Mouse (Mus musculus): ENCODE measurements at regions not wholly inside any gene's neighbourhood (a gene's known extent, or its start where the extent isn't known, plus 50 kb on each side); places are given as distances from the start of the nearest gene placed in this dataset.

- no peak overlapping the region for H3K4me2 ChIP-seq (replicated peaks)
- H3K9ac ChIP-seq = no peak overlapping the region
- no peaks in the 10 kb centered on the region for H3K27me3 ChIP-seq
- H3K4me1 ChIP-seq = peaks cover 23% of the 10 kb centered on the region
- no peak overlapping the region for H3K27ac ChIP-seq
- no peak overlapping the region for H3K4me3 ChIP-seq
- H3K36me3 ChIP-seq = peaks cover 11% of the 10 kb centered on the region; the same call in 1 of the 2 replicates
- WGBS = 78% methylated on average over 4 of the region's 4 CpGs
- H3K9me3 ChIP-seq = no peaks in the 10 kb centered on the region
- no peak for ATAC-seq (ENCODE audit: insufficient number of reproducible peaks, insufficient read depth, low FRiP score, low TSS enrichment)
Observed at GRCm38 (mm10) chr1:137926326-137926725, 249.2 kb downstream of the Ptprc start.

DNA sequence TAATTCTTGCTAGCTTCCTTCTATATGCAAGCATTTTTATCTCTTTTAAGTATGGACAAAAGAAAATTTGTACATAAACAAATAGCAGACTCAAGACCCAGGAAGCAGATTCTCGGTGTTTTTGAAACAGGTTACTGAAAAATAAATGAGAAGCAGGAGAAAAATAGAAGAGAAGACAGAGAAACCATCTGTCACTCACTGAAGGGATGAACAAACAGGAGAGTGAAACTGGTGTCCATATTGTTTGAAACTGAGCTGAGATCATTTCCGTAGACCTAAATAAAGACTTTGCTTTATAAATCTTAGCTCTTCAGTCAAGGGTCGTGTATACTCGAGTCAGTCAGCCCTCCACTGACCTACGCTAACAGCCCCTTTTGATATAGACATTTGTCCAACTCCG is 251.4 kb downstream of the Ptprc start:
- H3K4me2 ChIP-seq (replicated peaks) = no peak overlapping the region
- WGBS = 88% methylated on average over 6 of the region's 6 CpGs
- H3K27ac ChIP-seq = no peak overlapping the region
- no peaks in the 10 kb centered on the region for H3K9me3 ChIP-seq
- no peak for ATAC-seq (ENCODE audit: insufficient number of reproducible peaks, insufficient read depth, low FRiP score, low TSS enrichment)
- H3K36me3 ChIP-seq = 0 out of 2 replicates have a peak, but pooled peaks cover 8% of the 10 kb centered on the region
- H3K9ac ChIP-seq = no peak overlapping the region
- H3K27me3 ChIP-seq = no peaks in the 10 kb centered on the region
- no peak overlapping the region for H3K4me3 ChIP-seq
- H3K4me1 ChIP-seq = peaks cover 23% of the 10 kb centered on the region

DNA sequence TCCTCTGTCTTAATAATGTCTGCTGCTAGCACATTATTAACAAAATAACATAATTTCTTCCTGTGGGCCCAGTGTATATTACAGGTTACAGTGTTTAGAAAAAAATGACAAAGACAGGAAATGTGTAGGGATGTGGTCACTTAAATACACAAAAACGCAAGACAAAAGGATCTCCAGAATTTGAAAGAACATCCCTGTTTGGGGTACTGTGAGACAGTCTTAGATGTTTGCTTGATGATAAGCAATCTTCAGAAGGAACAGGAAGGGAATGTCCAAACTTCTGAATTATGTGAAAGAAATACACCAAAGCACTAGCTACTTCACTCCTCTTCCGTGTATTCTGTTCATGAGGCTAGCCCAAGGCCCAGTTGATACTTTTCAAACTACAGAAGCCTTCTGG is 251.8 kb downstream of the Ptprc start:
- H3K27me3 ChIP-seq = no peaks in the 10 kb centered on the region

GRCm38 (mm10) chr1:137922769-137923168 is 252.7 kb downstream of the Ptprc start:
- H3K9ac ChIP-seq = no peak overlapping the region
- no peaks in the 10 kb centered on the region for H3K9me3 ChIP-seq
- H3K4me2 ChIP-seq (replicated peaks) = no peak overlapping the region
- no peak for ATAC-seq (ENCODE audit: insufficient number of reproducible peaks, insufficient read depth, low FRiP score, low TSS enrichment)
- H3K4me3 ChIP-seq = no peak overlapping the region
- H3K4me1 ChIP-seq = peaks cover 16% of the 10 kb centered on the region
- WGBS = 94% methylated on average over 7 of the region's 7 CpGs
- H3K36me3 ChIP-seq = 0 out of 2 replicates have a peak, but pooled peaks cover 8% of the 10 kb centered on the region
- no peak overlapping the region for H3K27ac ChIP-seq
- no peaks in the 10 kb centered on the region for H3K27me3 ChIP-seq

More for the DNA sequence above, 251.8 kb downstream of the Ptprc start:
- H3K27ac ChIP-seq = no peak overlapping the region
- H3K4me1 ChIP-seq = peaks cover 23% of the 10 kb centered on the region
- H3K4me3 ChIP-seq = no peak overlapping the region
- H3K9ac ChIP-seq = no peak overlapping the region
- 0 out of 2 replicates have a peak, but pooled peaks cover 8% of the 10 kb centered on the region for H3K36me3 ChIP-seq
- no peak for ATAC-seq (ENCODE audit: insufficient number of reproducible peaks, insufficient read depth, low FRiP score, low TSS enrichment)
- WGBS = 80% methylated on average over 2 of the region's 2 CpGs
- H3K9me3 ChIP-seq = no peaks in the 10 kb centered on the region
- H3K4me2 ChIP-seq (replicated peaks) = no peak overlapping the region

GRCm38 (mm10) chr1:137921592-137921991 is 253.9 kb downstream of the Ptprc start:
- Histone ChIP-seq H3K4me1 (peaks cover 5% of the 10 kb centered on the region; the same call in 1 of the 2 replicates), H3K4me2 (replicated peaks) (no peak overlapping the region), H3K9ac (no peak overlapping the region), H3K36me3 (0 out of 2 replicates have a peak, but pooled peaks cover 8% of the 10 kb centered on the region), H3K4me3 (no peak overlapping the region), H3K9me3 (no peaks in the 10 kb centered on the region), H3K27ac (no peak overlapping the region), H3K27me3 (no peaks in the 10 kb centered on the region)
- no peak for ATAC-seq (ENCODE audit: insufficient number of reproducible peaks, insufficient read depth, low FRiP score, low TSS enrichment)
- WGBS = 76% methylated on average over 2 of the region's 2 CpGs

DNA sequence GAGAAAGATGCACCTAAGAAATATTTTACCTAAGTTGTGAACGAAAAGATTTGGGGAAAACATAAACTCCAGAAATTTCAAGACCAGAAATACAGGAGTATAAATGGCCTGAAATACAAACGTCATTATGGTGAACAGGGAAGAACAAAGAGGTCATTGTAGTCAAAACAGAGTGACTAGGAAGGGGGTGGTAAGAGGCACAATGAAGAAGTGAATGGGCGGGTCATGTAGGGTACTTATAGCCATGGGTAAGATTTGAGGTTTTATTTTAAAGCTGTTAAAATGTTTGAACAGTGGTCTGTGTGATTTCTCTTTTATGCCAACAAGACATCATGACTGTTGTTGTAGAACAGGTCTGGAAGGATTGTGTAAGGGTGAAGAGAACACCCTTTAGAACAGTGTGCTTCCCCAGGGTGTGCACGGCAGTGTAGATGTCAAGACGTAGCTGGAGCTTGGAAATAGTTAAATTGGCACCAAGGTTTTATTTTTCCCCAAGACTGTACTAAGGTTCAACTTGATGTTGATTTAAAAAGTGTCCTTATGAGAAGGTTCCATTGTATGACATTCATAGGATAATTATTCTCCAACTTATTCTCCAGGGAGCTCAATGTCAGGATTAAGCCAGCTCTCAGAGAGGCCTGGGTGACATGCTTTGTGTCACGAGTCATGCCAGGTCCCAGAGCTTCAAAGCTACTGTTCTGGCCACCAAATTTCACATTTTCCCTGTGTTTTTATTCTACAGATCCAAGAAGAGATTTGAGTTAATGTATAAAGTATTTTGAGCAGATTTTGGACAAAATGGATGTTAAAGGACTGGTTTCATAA is 255.6 kb downstream of the Ptprc start:
- 57% methylated on average over 6 of the region's 6 CpGs for WGBS
- Histone ChIP-seq H3K36me3 (0 out of 2 replicates have a peak, but pooled peaks cover 8% of the 10 kb centered on the region), H3K4me3 (no peak overlapping the region), H3K4me2 (replicated peaks) (no peak overlapping the region), H3K27ac (no peak overlapping the region), H3K9ac (no peak overlapping the region), H3K9me3 (no peaks in the 10 kb centered on the region), H3K4me1 (no peaks in the 10 kb centered on the region), H3K27me3 (no peaks in the 10 kb centered on the region)
- ATAC-seq (ENCODE audit: insufficient number of reproducible peaks, insufficient read depth, low FRiP score, low TSS enrichment) = no peak

GRCm38 (mm10) chr1:137917449-137917848 is 258.1 kb downstream of the Ptprc start:
- 0 out of 2 replicates have a peak, but pooled peaks cover 8% of the 10 kb centered on the region for H3K36me3 ChIP-seq

DNA sequence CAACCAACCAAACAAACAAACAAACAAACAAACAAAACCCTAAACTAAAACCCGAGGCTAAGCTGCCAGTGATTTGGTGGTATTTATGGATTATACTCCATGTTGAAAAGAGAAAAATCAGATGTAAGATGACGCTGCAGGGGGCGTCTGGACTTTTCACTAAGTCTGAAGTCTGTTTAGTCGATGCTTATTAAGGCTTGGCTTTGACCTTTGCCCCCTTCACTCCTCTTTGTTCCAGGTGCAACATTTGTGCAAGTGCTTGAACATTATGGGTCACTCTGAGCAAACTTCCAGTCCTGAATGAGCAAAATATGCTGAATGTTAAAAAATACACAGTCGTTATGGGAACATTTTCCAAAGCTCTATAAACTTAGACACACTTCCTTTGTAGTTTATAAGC is 268.6 kb downstream of the Ptprc start:
- Histone ChIP-seq H3K4me1 (peaks cover 23% of the 10 kb centered on the region; the same call in 1 of the 2 replicates), H3K36me3 (no peaks in the 10 kb centered on the region), H3K27ac (no peak overlapping the region), H3K9me3 (no peaks in the 10 kb centered on the region), H3K27me3 (no peaks in the 10 kb centered on the region), H3K4me2 (replicated peaks) (no peak overlapping the region), H3K4me3 (no peak overlapping the region), H3K9ac (no peak overlapping the region)
- WGBS = 37% methylated on average over 5 of the region's 5 CpGs
- no peak for ATAC-seq (ENCODE audit: insufficient number of reproducible peaks, insufficient read depth, low FRiP score, low TSS enrichment)

More at GRCm38 (mm10) chr1:137917449-137917848, 258.1 kb downstream of the Ptprc start:
- Histone ChIP-seq H3K9me3 (no peaks in the 10 kb centered on the region), H3K27ac (no peak overlapping the region), H3K4me3 (no peak overlapping the region), H3K9ac (no peak overlapping the region), H3K4me1 (no peaks in the 10 kb centered on the region), H3K27me3 (no peaks in the 10 kb centered on the region), H3K4me2 (replicated peaks) (no peak overlapping the region)
- WGBS = 94% methylated on average over 1 of the region's 1 CpGs
- ATAC-seq (ENCODE audit: insufficient number of reproducible peaks, insufficient read depth, low FRiP score, low TSS enrichment) = no peak

DNA sequence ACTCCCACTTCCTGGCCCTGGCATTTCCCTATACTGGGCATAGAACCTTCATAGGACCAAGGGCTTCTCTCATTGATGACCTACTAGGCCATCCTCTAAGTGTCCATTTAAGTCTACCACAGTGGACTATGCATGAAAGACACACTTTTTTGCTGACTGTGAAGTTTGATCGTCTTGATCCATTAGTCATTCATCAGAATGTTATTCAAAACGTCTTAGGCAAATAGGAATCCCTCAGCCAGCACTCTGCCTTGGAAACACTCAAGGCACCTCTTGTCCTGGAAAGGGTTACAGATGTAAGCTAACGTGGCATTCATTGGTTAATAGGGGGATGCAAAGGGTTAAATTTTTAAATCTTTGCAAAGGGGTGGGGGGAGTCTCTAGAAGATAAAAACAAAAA is 269.0 kb downstream of the Ptprc start:
- H3K4me3 ChIP-seq = no peak overlapping the region
- no peak overlapping the region for H3K4me2 ChIP-seq (replicated peaks)
- no peaks in the 10 kb centered on the region for H3K27me3 ChIP-seq
- no peaks in the 10 kb centered on the region for H3K36me3 ChIP-seq
- no peak overlapping the region for H3K9ac ChIP-seq
- H3K9me3 ChIP-seq = no peaks in the 10 kb centered on the region
- no peak overlapping the region for H3K27ac ChIP-seq
- no peak for ATAC-seq (ENCODE audit: insufficient number of reproducible peaks, insufficient read depth, low FRiP score, low TSS enrichment)
- H3K4me1 ChIP-seq = peaks cover 23% of the 10 kb centered on the region; the same call in 1 of the 2 replicates
- WGBS = 39% methylated on average over 3 of the region's 3 CpGs

- WGBS = 70% methylated on average over 5 of the region's 5 CpGs
Observed at GRCm38 (mm10) chr1:137905566-137905965, 269.9 kb downstream of the Ptprc start.

DNA sequence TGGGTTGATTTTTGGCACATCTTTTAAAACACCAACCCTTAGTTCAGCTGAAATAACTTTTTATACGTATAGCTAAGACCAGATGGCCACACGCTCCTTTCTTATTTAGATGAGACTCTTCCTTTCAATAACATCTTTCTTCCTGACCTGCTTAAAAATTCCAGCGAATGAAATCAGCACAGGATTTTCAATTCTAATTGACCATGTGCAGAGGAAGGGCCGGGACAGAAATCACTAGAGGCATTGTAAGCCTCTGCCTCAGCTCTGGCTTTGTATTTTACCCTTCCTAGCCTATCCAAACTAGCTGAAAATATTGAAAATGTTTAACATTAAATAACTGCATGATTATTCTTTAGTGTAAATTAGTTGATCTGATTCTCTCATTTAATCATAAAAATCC is 272.2 kb downstream of the Ptprc start:
- no peak for ATAC-seq (ENCODE audit: insufficient number of reproducible peaks, insufficient read depth, low FRiP score, low TSS enrichment)
- H3K9ac ChIP-seq = no peak overlapping the region

More at GRCm38 (mm10) chr1:137905566-137905965, 269.9 kb downstream of the Ptprc start:
- Histone ChIP-seq H3K4me3 (no peak overlapping the region), H3K9me3 (no peaks in the 10 kb centered on the region), H3K36me3 (no peaks in the 10 kb centered on the region), H3K9ac (no peak overlapping the region), H3K27ac (no peak overlapping the region), H3K4me2 (replicated peaks) (0 out of 2 replicates have a peak overlapping the region, but pooled peaks have one; percentile 1), H3K27me3 (no peaks in the 10 kb centered on the region), H3K4me1 (peaks cover 23% of the 10 kb centered on the region; the same call in 1 of the 2 replicates)
- no peak for ATAC-seq (ENCODE audit: insufficient number of reproducible peaks, insufficient read depth, low FRiP score, low TSS enrichment)

DNA sequence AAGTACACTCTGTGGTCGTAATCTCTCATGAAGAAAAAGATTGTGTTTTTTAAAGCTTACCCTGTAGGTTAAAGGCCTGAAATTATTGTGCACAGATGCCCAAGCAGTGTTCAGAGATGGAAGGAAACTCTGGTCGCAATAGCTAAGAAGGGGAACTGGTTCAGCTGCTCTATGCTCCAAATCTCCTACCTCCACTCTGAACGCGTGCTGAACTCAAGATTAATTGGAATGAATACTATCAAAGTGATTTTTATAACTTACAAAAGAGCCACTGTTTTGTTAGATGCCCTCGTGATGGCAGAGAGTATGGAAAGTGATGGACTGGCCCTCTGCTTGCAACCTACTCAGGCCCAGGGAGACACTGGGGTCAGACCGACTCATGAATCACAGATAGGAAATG is 272.6 kb downstream of the Ptprc start:
- no peaks in the 10 kb centered on the region for H3K27me3 ChIP-seq
- peaks cover 23% of the 10 kb centered on the region; the same call in 1 of the 2 replicates for H3K4me1 ChIP-seq
- no peak for ATAC-seq (ENCODE audit: insufficient number of reproducible peaks, insufficient read depth, low FRiP score, low TSS enrichment)
- H3K36me3 ChIP-seq = no peaks in the 10 kb centered on the region
- no peak overlapping the region for H3K9ac ChIP-seq
- WGBS = 48% methylated on average over 6 of the region's 6 CpGs
- H3K4me2 ChIP-seq (replicated peaks) = peak overlapping the region; percentile 54
- H3K4me3 ChIP-seq = peak overlapping the region; percentile 14; the same call in 1 of the 2 replicates
- H3K27ac ChIP-seq = no peak overlapping the region
- no peaks in the 10 kb centered on the region for H3K9me3 ChIP-seq

More for the DNA sequence above, 272.2 kb downstream of the Ptprc start:
- Histone ChIP-seq H3K4me3 (no peak overlapping the region), H3K4me2 (replicated peaks) (peak overlapping the region; percentile 37), H3K27me3 (no peaks in the 10 kb centered on the region), H3K4me1 (peaks cover 23% of the 10 kb centered on the region; the same call in 1 of the 2 replicates), H3K9me3 (no peaks in the 10 kb centered on the region), H3K27ac (no peak overlapping the region), H3K36me3 (no peaks in the 10 kb centered on the region)
- 25% methylated on average over 4 of the region's 4 CpGs for WGBS
